Mouse (Mus musculus) bone marrow macrophage, adult 2 months (primary cell): ENCODE data around the gene Ankrd31.

Experiments used
- CTCF ChIP-seq: IDR thresholded peaks from 2 replicates; pipeline ENCODE4 v1.5.1; 2012; ENCODE audit warnings: low read depth, mild to moderate bottlenecking, low read length, moderate library complexity
- POLR2A ChIP-seq: IDR thresholded peaks from 2 replicates; pipeline ENCODE4 v1.6.1; 2012; ENCODE audit warnings: mild to moderate bottlenecking, low read depth, low read length, borderline replicate concordance

DNA sequence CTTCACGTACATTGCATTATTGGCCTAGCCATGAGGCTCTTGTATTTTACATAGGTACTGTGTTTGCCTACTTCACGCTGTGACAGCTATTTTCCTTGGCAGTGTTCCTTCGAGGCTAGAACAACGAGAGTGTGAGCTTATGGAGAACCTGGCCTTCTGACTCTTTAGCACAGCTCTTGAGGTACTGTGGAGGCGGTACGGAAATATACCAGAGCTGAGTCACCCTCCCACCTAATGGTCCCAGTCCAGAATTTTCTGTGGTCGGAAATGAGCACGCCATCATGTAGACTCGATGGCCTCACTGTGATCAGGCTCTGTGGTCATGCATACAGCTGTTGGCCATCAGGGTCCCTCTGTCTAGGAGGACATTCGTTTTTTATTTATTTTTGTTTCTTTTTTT lies 191.6 kb downstream of the Ankrd31 start:
- TF ChIP-seq CTCF, result no peak
- no peak for TF ChIP-seq POLR2A
